Mouse (Mus musculus) CH12.LX (cell line): ENCODE data around the gene St7.

Experiments
- MXI1 ChIP-seq: IDR thresholded peaks from 2 replicates; pipeline ENCODE4 v1.6.1; 2011; ENCODE audit warnings: mild to moderate bottlenecking, low read depth, low read length, improper control_type of control experiment
- POLR2A ChIP-seq: IDR thresholded peaks from 2 replicates; pipeline ENCODE4 v1.6.1; 2011; ENCODE audit warnings: low read depth, mild to moderate bottlenecking, improper control_type of control experiment, low read length
- POLR2AphosphoS2 ChIP-seq: IDR thresholded peaks from 2 replicates; pipeline ENCODE4 v1.6.1; 2011; ENCODE audit warnings: low read depth, low read length, improper control_type of control experiment
- ZKSCAN1 ChIP-seq: IDR thresholded peaks from 2 replicates; pipeline ENCODE4 v1.6.1; 2012; ENCODE audit warnings: low read depth, inconsistent platforms, low read length, improper control_type of control experiment, borderline replicate concordance

- TF ChIP-seq MXI1: no peak
- no peak for TF ChIP-seq POLR2AphosphoS2
- TF ChIP-seq ZKSCAN1: no peak
- TF ChIP-seq POLR2A: no peak
Measured at GRCm38 (mm10) chr6:17898539-17898938, 205.8 kb downstream of the St7 start.
